16 mouse cellular contexts compared by ENCODE assay signal in genomic region chr8:115850552-115850951, GRCm38 (mm10).
"Had no signal": no experiment of that assay in that cellular context is flagged by ENCODE, and none has a peak within 500 bp of the region (broad histone marks: within the 10 kb centered on the region; RNA-seq: fewer than 3 reads in every experiment).

No protein-coding gene starts in this region.

- H3K27me3 ChIP-seq: liver, embryonic 13.5 days; lung, embryonic 15.5 days; megakaryocyte, embryonic 14.5 days; midbrain, embryonic 15.5 days; neural tube, embryonic 12.5 days had no signal

- H3K9me3 ChIP-seq: limb, embryonic 12.5 days; liver, embryonic 13.5 days; lung, embryonic 15.5 days; megakaryocyte, embryonic 14.5 days; midbrain, embryonic 15.5 days; neural tube, embryonic 12.5 days had no signal

- H3K36me3 ChIP-seq: limb, embryonic 12.5 days; liver, embryonic 13.5 days; lung, embryonic 15.5 days; midbrain, embryonic 15.5 days; neural tube, embryonic 12.5 days had no signal

- H3K27ac ChIP-seq: hindbrain, postnatal 0 days; limb, embryonic 12.5 days; liver, embryonic 13.5 days; lung, embryonic 15.5 days; macrophage; midbrain, embryonic 15.5 days; neural tube, embryonic 12.5 days had no signal

- H3K9ac ChIP-seq: limb, embryonic 12.5 days; liver, embryonic 13.5 days; liver, postnatal 0 days; lung, embryonic 15.5 days; midbrain, embryonic 15.5 days; neural tube, embryonic 12.5 days had no signal

- ATAC-seq: hindbrain, postnatal 0 days; liver, postnatal 0 days; midbrain, embryonic 15.5 days had no signal

- H3K4me3 ChIP-seq: limb, embryonic 12.5 days; liver, embryonic 13.5 days; lung, embryonic 15.5 days; megakaryocyte, embryonic 14.5 days; midbrain, embryonic 15.5 days; neural tube, embryonic 12.5 days had no signal

- H3K4me2 ChIP-seq: limb, embryonic 12.5 days; liver, embryonic 13.5 days; lung, embryonic 15.5 days; midbrain, embryonic 11.5 days; midbrain, embryonic 15.5 days; neural tube, embryonic 12.5 days had no signal

- H3K4me1 ChIP-seq: limb, embryonic 12.5 days; liver, embryonic 13.5 days; lung, embryonic 15.5 days; megakaryocyte, embryonic 14.5 days; midbrain, embryonic 15.5 days; neural tube, embryonic 12.5 days had no signal

- DNase-seq: layer of hippocampus, adult 9-11 months; layer of hippocampus, postnatal 36 days; liver; liver, embryonic 13.5 days; liver, postnatal 0 days; lung, postnatal 14 days; right cerebral cortex, postnatal 14 days; thymus, postnatal 14 days had no signal
